In the genomic region with DNA sequence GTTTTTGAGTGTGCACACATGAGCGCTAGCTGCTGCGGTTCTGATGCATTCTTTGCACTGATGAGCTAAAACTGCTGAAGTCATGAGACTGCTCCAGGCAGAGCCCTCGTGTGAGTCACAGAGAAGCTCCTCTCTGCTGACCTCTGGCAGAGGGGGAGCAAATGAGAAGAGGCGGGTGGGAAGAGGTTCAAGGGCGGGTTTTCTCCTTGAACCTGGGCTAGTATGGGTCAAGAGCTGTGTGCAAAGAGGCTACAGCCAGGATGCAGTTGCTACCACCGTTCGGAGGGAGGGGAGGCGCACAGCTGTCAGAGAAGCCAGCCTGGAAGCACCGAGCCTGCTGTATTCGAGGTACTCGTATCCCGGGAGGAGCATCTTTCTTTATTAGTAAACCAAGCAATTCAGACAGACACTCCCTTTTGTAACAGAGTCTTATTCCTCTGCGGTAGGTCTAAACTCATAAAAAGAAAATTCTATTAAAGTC, we compare ENCODE assay signal across 8 mouse cellular contexts. TPM values are rescaled to one million over a fixed set of nuclear protein-coding genes. Genes with fewer than 3 reads are reported as not detected.
DNase-seq lines count a peak whose midpoint lies in the region; ATAC-seq and TF ChIP-seq lines count a peak whose summit lies in the region.

Gene Cdk15, plus strand, starts transcription at position 156 of the 481 bp plus-strand sequence.

- ATAC-seq in hindbrain, embryonic 13.5 days (ENCODE audit: low FRiP score), result peak; percentile 29; the same call in 1 of the 2 replicates
- ATAC-seq in midbrain, postnatal 0 days (ENCODE audit: low FRiP score), result no peak
- no peak for ATAC-seq in erythroblast, adult 5-6 weeks (replicated peaks; ENCODE audit: low FRiP score, poor library complexity, severe bottlenecking)
- no peak for ATAC-seq in monocyte, adult 5-6 weeks (replicated peaks; ENCODE audit: insufficient number of reproducible peaks, low FRiP score, low TSS enrichment, poor library complexity, severe bottlenecking)

- TF ChIP-seq POLR2A in kidney, adult 2 months (IDR thresholded peaks at IDR 0.05; ENCODE audit: low read depth, low read length), result no peak
- TF ChIP-seq POLR2A in cerebellum, adult 2 months (IDR thresholded peaks at IDR 0.05; ENCODE audit: borderline replicate concordance, insufficient read depth, low read length), result no peak

- H3K27me3 ChIP-seq in kidney, adult 2 months (replicated peaks; ENCODE audit: control insufficient read depth, insufficient read depth, low read length), result no peaks in the 10 kb centered on the region
- 0 out of 2 replicates have a peak, but pooled peaks cover 3% of the 10 kb centered on the region for H3K27me3 ChIP-seq in hindbrain, embryonic 13.5 days
- H3K27me3 ChIP-seq in midbrain, postnatal 0 days (ENCODE audit: insufficient read depth, low read length), result no peaks in the 10 kb centered on the region
- H3K27me3 ChIP-seq in cerebellum, adult 2 months (ENCODE audit: control insufficient read depth, insufficient read depth, low read length), result no peaks in the 10 kb centered on the region

- no peak within 1 kb of the TSS for H3K9ac ChIP-seq in hindbrain, embryonic 13.5 days
- no peak within 1 kb of the TSS for H3K9ac ChIP-seq in midbrain, postnatal 0 days (replicated peaks; ENCODE audit: low read length, poor library complexity, severe bottlenecking)

- H3K36me3 ChIP-seq in kidney, adult 2 months (ENCODE audit: control insufficient read depth, insufficient read depth, low read length), result no peaks in the 10 kb centered on the region
- no peaks in the 10 kb centered on the region for H3K36me3 ChIP-seq in hindbrain, embryonic 13.5 days
- no peaks in the 10 kb centered on the region for H3K36me3 ChIP-seq in midbrain, postnatal 0 days (ENCODE audit: insufficient read depth, low read length)

- 20% methylated on average over 13 of the region's 13 CpGs for WGBS in kidney, adult 2 months
- WGBS in hindbrain, embryonic 13.5 days, result 13% methylated on average over 13 of the region's 13 CpGs
- 10% methylated on average over 13 of the region's 13 CpGs for WGBS in midbrain, postnatal 0 days
- 36% methylated on average over 13 of the region's 13 CpGs for WGBS in cerebellum, adult 2 months

- no peaks in the 10 kb centered on the region for H3K4me1 ChIP-seq in kidney, adult 2 months (ENCODE audit: control insufficient read depth, insufficient read depth, low read length)
- peaks cover 23% of the 10 kb centered on the region for H3K4me1 ChIP-seq in hindbrain, embryonic 13.5 days (replicated peaks)
- H3K4me1 ChIP-seq in midbrain, postnatal 0 days (ENCODE audit: insufficient read depth, low read length), result 0 out of 2 replicates have a peak, but pooled peaks cover 3% of the 10 kb centered on the region
- H3K4me1 ChIP-seq in cerebellum, adult 2 months (ENCODE audit: control insufficient read depth, insufficient read depth, low read length), result no peaks in the 10 kb centered on the region

- no peak for TF ChIP-seq CTCF in kidney, adult 2 months (conservative IDR thresholded peaks at IDR 0.05; ENCODE audit: insufficient read depth, insufficient read length, low read depth, low read length)
- no peak for TF ChIP-seq CTCF in midbrain, postnatal 0 days (IDR thresholded peaks at IDR 0.05)
- TF ChIP-seq CTCF in cerebellum, adult 2 months (IDR thresholded peaks at IDR 0.05; ENCODE audit: borderline replicate concordance, insufficient read depth, low read depth, low read length), result no peak

- peak within 1 kb of the TSS; percentile 29 for H3K4me2 ChIP-seq in hindbrain, embryonic 13.5 days
- peak within 1 kb of the TSS; percentile 20; the same call in 1 of the 2 replicates for H3K4me2 ChIP-seq in midbrain, postnatal 0 days (ENCODE audit: low read depth, low read length, poor library complexity, severe bottlenecking)

- H3K27ac ChIP-seq in kidney, adult 2 months (ENCODE audit: insufficient read depth, low read depth, low read length), result no peak within 1 kb of the TSS
- H3K27ac ChIP-seq in hindbrain, embryonic 13.5 days, result 0 out of 2 replicates have a peak within 1 kb of the TSS, but pooled peaks have one; percentile 44
- H3K27ac ChIP-seq in midbrain, postnatal 0 days (ENCODE audit: low read depth, low read length), result no peak within 1 kb of the TSS
- H3K27ac ChIP-seq in cerebellum, adult 2 months (ENCODE audit: insufficient read depth, low read length), result no peak within 1 kb of the TSS

- DNase-seq in kidney, adult 2 months, result peak; percentile 19
- DNase-seq in kidney, adult 8-10 months, result no peak
- DNase-seq in R1 (ENCODE audit: low read depth, low spot score), result peak; percentile 67
- DNase-seq in midbrain, postnatal 0 days (ENCODE audit: low spot score), result peak; percentile 6
- DNase-seq in cerebellum, adult 2 months, result no peak

- H3K9me3 ChIP-seq in hindbrain, embryonic 13.5 days, result no peaks in the 10 kb centered on the region
- no peaks in the 10 kb centered on the region for H3K9me3 ChIP-seq in midbrain, postnatal 0 days (ENCODE audit: low read length)

- no peak within 1 kb of the TSS for H3K4me3 ChIP-seq in kidney, adult 2 months (ENCODE audit: insufficient read depth, low read depth, low read length)
- no peak within 1 kb of the TSS for H3K4me3 ChIP-seq in hindbrain, embryonic 13.5 days
- H3K4me3 ChIP-seq in midbrain, postnatal 0 days (ENCODE audit: low read depth, low read length), result no peak within 1 kb of the TSS
- no peak within 1 kb of the TSS for H3K4me3 ChIP-seq in cerebellum, adult 2 months (replicated peaks; ENCODE audit: insufficient read depth, low read depth, low read length)

RNA-seq across cellular contexts. Expression of gene Cdk15, which starts in this region (rescaled TPM):
- polyA plus RNA-seq in kidney, adult 2 months (2012; rRNA removed), result 0.05 and 0.13 TPM in 2 replicates
- polyA plus RNA-seq in hindbrain, embryonic 13.5 days (2015; fragmentation: Nextera tagmentation; extraction: Ambion mirVana), result 0.78 and 1.1 TPM in 2 replicates
- total RNA-seq in midbrain, postnatal 0 days (2014; rRNA removed), result 0.66 and 1.1 TPM in 2 replicates
- 1.7 and 2.1 TPM in 2 replicates for polyA plus RNA-seq in midbrain, postnatal 0 days (2015; fragmentation: Nextera tagmentation; extraction: Ambion mirVana)
- total RNA-seq in erythroblast, adult 5-6 weeks (2015; ENCODE audit: low replicate concordance), result not detected in 2 replicates
- not detected in 2 replicates for total RNA-seq in erythroblast, adult 5-6 weeks (2017; ENCODE audit: low replicate concordance)
- 0.48 and 0.49 TPM in 2 replicates for polyA plus RNA-seq in cerebellum, adult 2 months (2012; rRNA removed)
- 0.21 TPM in 1 of 3 replicates, not detected in the others for total RNA-seq in monocyte, adult 5-6 weeks (2017)

Comparison
In these comparisons a context has a peak if more than half of its experiments do, and no peak if none do; other contexts are left out.
1. Peak in DNase-seq in kidney, adult 2 months; RNA of the gene not detected or under 1 TPM.
2. DNase-seq: peak in R1 (single experiment) and midbrain, postnatal 0 days (single experiment); none in kidney, adult 8-10 months (0 of 2) and cerebellum, adult 2 months (0 of 2).